Mouse (Mus musculus): Measurements from ENCODE around the gene Myh10.

Gene Myh10

GRCm38 (mm10) chr11:68691321-68692009 is at the start of gene Myh10:
Gene Myh10 (plus strand): TSS chr11:68691559.
- peak; percentile 100 for DNase-seq (ENCODE audit: low read depth, low spot score)

GRCm38 (mm10) chr11:68644781-68645180 is 46.6 kb upstream of the Myh10 start:
- peak; percentile 17 for DNase-seq (ENCODE audit: low read depth, low spot score)

GRCm38 (mm10) chr11:68647808-68648207 is 43.6 kb upstream of the Myh10 start:
- no peak for DNase-seq (ENCODE audit: low read depth, low spot score)

GRCm38 (mm10) chr11:68648385-68649148 is 42.8 kb upstream of the Myh10 start:
- peak; percentile 36 for DNase-seq (ENCODE audit: low read depth, low spot score)

GRCm38 (mm10) chr11:68651518-68651917 is 39.8 kb upstream of the Myh10 start:
- DNase-seq (ENCODE audit: low read depth, low spot score), result no peak

- no peak for DNase-seq (ENCODE audit: low read depth, low spot score)
Measured at GRCm38 (mm10) chr11:68655524-68655923, 35.8 kb upstream of the Myh10 start.

- DNase-seq (ENCODE audit: low read depth, low spot score), result no peak
Measured at GRCm38 (mm10) chr11:68656887-68657685, 34.3 kb upstream of the Myh10 start.

- no peak for DNase-seq (ENCODE audit: low read depth, low spot score)
Measured at GRCm38 (mm10) chr11:68657811-68658210, 33.5 kb upstream of the Myh10 start.

- DNase-seq (ENCODE audit: low read depth, low spot score), result no peak
Measured at GRCm38 (mm10) chr11:68665331-68665730, 26.0 kb upstream of the Myh10 start.

- peak; percentile 38 for DNase-seq (ENCODE audit: low read depth, low spot score)
Measured at GRCm38 (mm10) chr11:68666210-68666609, 25.1 kb upstream of the Myh10 start.

- DNase-seq (ENCODE audit: low read depth, low spot score), result no peak
Measured at GRCm38 (mm10) chr11:68672270-68672970, 18.9 kb upstream of the Myh10 start.

GRCm38 (mm10) chr11:68674071-68674470 is 17.3 kb upstream of the Myh10 start:
- peak; percentile 80 for DNase-seq (ENCODE audit: low read depth, low spot score)

- DNase-seq (ENCODE audit: low read depth, low spot score), result no peak
Measured at GRCm38 (mm10) chr11:68674643-68675042, 16.7 kb upstream of the Myh10 start.

GRCm38 (mm10) chr11:68675274-68675673 is 16.1 kb upstream of the Myh10 start:
- DNase-seq (ENCODE audit: low read depth, low spot score), result no peak

- DNase-seq (ENCODE audit: low read depth, low spot score), result peak; percentile 27
Measured at GRCm38 (mm10) chr11:68681254-68681839, 10.0 kb upstream of the Myh10 start.

GRCm38 (mm10) chr11:68682136-68682806 is 9.1 kb upstream of the Myh10 start:
- no peak for DNase-seq (ENCODE audit: low read depth, low spot score)

- no peak for DNase-seq (ENCODE audit: low read depth, low spot score)
Measured at GRCm38 (mm10) chr11:68686001-68686400, 5.4 kb upstream of the Myh10 start.

GRCm38 (mm10) chr11:68689304-68689703 is 2.1 kb upstream of the Myh10 start:
- no peak for DNase-seq (ENCODE audit: low read depth, low spot score)

GRCm38 (mm10) chr11:68690465-68690864 is 894 bp upstream of the Myh10 start:
- DNase-seq (ENCODE audit: low read depth, low spot score), result no peak

- peak; percentile 36 for DNase-seq (ENCODE audit: low read depth, low spot score)
Measured at GRCm38 (mm10) chr11:68692010-68692692, 792 bp downstream of the Myh10 start.
